Mouse (Mus musculus) testis, adult 2 months (tissue): Measurements from ENCODE around the gene Fdps.
A peak's percentile ranks its signal among the peaks of the same experiment; 100 is the strongest.

Source experiments
- CTCF ChIP-seq: fragments of 200-500 bp; IDR thresholded peaks from 2 replicates; pipeline ENCODE4 v1.5.1; 2012; ENCODE audit warnings: low read depth, mild to moderate bottlenecking, inconsistent platforms, low read length, moderate library complexity; ENCODE audit not compliant: control insufficient read depth, insufficient read depth, insufficient replicate concordance
- POLR2A ChIP-seq: fragments of 200-500 bp; IDR thresholded peaks from 2 replicates; pipeline ENCODE4 v1.6.1; 2012; ENCODE audit warnings: low read depth, mild to moderate bottlenecking, inconsistent platforms, low read length, moderate library complexity; ENCODE audit not compliant: control insufficient read depth

DNA sequence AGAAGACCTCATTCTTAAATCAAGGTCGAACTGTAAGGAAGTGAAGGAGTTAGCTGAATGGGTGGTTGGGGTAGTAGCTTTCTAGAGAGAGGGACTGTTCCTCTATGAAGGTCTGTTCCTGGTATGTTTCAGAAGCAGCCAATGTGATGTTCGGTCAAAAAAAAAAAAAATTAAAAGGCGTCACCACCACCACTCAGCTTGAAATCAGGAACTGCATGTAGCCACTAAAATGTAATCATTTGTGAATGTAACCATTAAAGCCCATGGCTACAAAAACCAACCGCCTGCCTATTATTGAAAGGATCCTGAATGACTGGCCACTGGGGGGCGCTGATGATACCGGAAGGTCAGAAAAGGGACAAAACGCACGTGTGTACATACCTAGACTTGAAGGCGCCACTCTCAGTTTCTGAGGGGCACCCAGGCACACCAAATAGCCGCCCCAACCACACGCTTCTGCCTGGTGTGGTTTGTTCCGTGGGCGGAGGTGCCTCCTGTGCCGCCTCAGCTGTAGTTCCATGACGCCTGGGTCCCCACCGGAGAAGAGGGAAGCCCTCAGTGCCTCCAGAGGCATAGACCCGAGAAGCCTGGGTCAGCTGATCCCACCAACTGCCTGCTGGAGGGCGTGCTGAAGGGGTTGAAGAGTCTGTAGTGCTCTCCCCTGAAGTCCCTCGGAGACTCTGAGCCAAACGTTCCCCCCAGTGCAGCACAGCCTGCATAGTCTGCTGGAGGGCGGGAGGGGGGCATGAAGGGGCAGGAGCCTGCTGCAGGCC is 14.2 kb downstream of the Fdps start:
- TF ChIP-seq CTCF = peak; percentile 64; the same call in 1 of the 2 replicates
- TF ChIP-seq POLR2A = no peak
